Mouse (Mus musculus) MEL (cell line): ENCODE results near the gene Nphp4.

ENCODE experiments used
- BHLHE40 ChIP-seq: IDR thresholded peaks from 2 replicates; pipeline ENCODE4 v1.6.1; 2012; ENCODE audit warnings: low read depth, mild to moderate bottlenecking, inconsistent platforms, low read length, improper control_type of control experiment, borderline replicate concordance
- POLR2A ChIP-seq, 2 experiments: IDR thresholded peaks; 2 replicates each; pipeline ENCODE4 v1.6.1; 2011 to 2012; ENCODE audit warnings: low read length in 2 of 2, mild to moderate bottlenecking in 2 of 2, control low read depth in 1 of 2, improper control_type of control experiment in 1 of 2, low read depth in 1 of 2, moderate library complexity in 1 of 2; ENCODE audit not compliant: control insufficient read depth in 1 of 2, insufficient read depth in 1 of 2, poor library complexity in 1 of 2
- POLR2AphosphoS2 ChIP-seq: IDR thresholded peaks from 2 replicates; pipeline ENCODE4 v1.6.1; 2011; ENCODE audit warnings: low read length, improper control_type of control experiment
- USF1 ChIP-seq: IDR thresholded peaks from 2 replicates; pipeline ENCODE4 v1.6.1; 2014; ENCODE audit warnings: low read depth, mild to moderate bottlenecking, inconsistent platforms, low read length, improper control_type of control experiment, moderate library complexity
- ZC3H11A ChIP-seq: IDR thresholded peaks from 2 replicates; pipeline ENCODE4 v1.6.1; 2012; ENCODE audit warnings: low read depth, mild to moderate bottlenecking, inconsistent platforms, low read length, improper control_type of control experiment

GRCm38 (mm10) chr4:152585526-152585925 lies 109.0 kb downstream of the Nphp4 start:
- TF ChIP-seq ZC3H11A (no peak), POLR2A (IDR thresholded peaks at IDR 0.05; ENCODE audit: control insufficient read depth in 1 of 2, insufficient read depth in 1 of 2, low read depth in 1 of 2, low read length in 2 of 2, poor library complexity in 1 of 2) (no peak), POLR2AphosphoS2 (no peak), BHLHE40 (no peak), USF1 (no peak)
